Mouse (Mus musculus): Measurements from ENCODE around the gene Slc11a1. TPM values are rescaled to one million over a fixed set of nuclear protein-coding genes. Genes with fewer than 3 reads are reported as not detected.
"Not testable (repeated sequence)": the region's sequence is repeated elsewhere in the genome, so short reads cannot be mapped to it uniquely, and the experiment has no call there.

The Slc11a1 gene
- polyA plus RNA-seq, 1 experiment from 2014 or later = 17.9 TPM

- peaks cover 20% of the 10 kb centered on the region for H3K36me3 ChIP-seq (ENCODE audit: control insufficient read depth, insufficient read depth)
- ATAC-seq (ENCODE audit: low read depth) = no peak
- WGBS (ENCODE audit: insufficient replicate concordance) = 88% methylated on average over 9 of the region's 9 CpGs
- no peaks in the 10 kb centered on the region for H3K27me3 ChIP-seq (ENCODE audit: control insufficient read depth, insufficient read depth, low read depth, low read length)
- H3K9ac ChIP-seq (ENCODE audit: low read depth, low read length) = peak overlapping the region; percentile 98; the same call in 1 of the 2 replicates
- H3K27ac ChIP-seq (ENCODE audit: low read length) = no peak overlapping the region
- H3K4me1 ChIP-seq (ENCODE audit: control insufficient read depth, low read depth, low read length) = peaks cover 62% of the 10 kb centered on the region
- H3K4me3 ChIP-seq (ENCODE audit: low read depth, low read length) = peak overlapping the region; percentile 94
- no peaks in the 10 kb centered on the region for H3K9me3 ChIP-seq (replicated peaks; ENCODE audit: control insufficient read depth, low read length)
- peak overlapping the region; percentile 99 for H3K4me2 ChIP-seq (ENCODE audit: low read depth, low read length)
Measured at GRCm38 (mm10) chr1:74393697-74394096, 18.7 kb downstream of the Slc11a1 start.

GRCm38 (mm10) chr1:74394311-74394710 lies 19.3 kb downstream of the Slc11a1 start:
- no peaks in the 10 kb centered on the region for H3K9me3 ChIP-seq (replicated peaks; ENCODE audit: control insufficient read depth, low read length)
- H3K27ac ChIP-seq (ENCODE audit: low read length) = no peak overlapping the region
- peaks cover 20% of the 10 kb centered on the region for H3K36me3 ChIP-seq (ENCODE audit: control insufficient read depth, insufficient read depth)
- no peak overlapping the region for H3K4me2 ChIP-seq (ENCODE audit: low read depth, low read length)
- H3K9ac ChIP-seq (ENCODE audit: low read depth, low read length) = no peak overlapping the region
- ATAC-seq (ENCODE audit: low read depth) = no peak
- WGBS (ENCODE audit: insufficient replicate concordance) = 80% methylated on average over 9 of the region's 9 CpGs
- peaks cover 59% of the 10 kb centered on the region for H3K4me1 ChIP-seq (ENCODE audit: control insufficient read depth, low read depth, low read length)
- H3K4me3 ChIP-seq (ENCODE audit: low read depth, low read length) = no peak overlapping the region
- H3K27me3 ChIP-seq (ENCODE audit: control insufficient read depth, insufficient read depth, low read depth, low read length) = no peaks in the 10 kb centered on the region

GRCm38 (mm10) chr1:74394858-74395257 lies 19.9 kb downstream of the Slc11a1 start:
- Histone ChIP-seq H3K4me3 (ENCODE audit: low read depth, low read length) (no peak overlapping the region), H3K9me3 (replicated peaks; ENCODE audit: control insufficient read depth, low read length) (no peaks in the 10 kb centered on the region), H3K9ac (ENCODE audit: low read depth, low read length) (no peak overlapping the region), H3K4me1 (ENCODE audit: control insufficient read depth, low read depth, low read length) (peaks cover 54% of the 10 kb centered on the region), H3K27ac (ENCODE audit: low read length) (peak overlapping the region; percentile 69; the same call in 1 of the 2 replicates), H3K27me3 (ENCODE audit: control insufficient read depth, insufficient read depth, low read depth, low read length) (no peaks in the 10 kb centered on the region), H3K36me3 (ENCODE audit: control insufficient read depth, insufficient read depth) (peaks cover 20% of the 10 kb centered on the region), H3K4me2 (ENCODE audit: low read depth, low read length) (no peak overlapping the region)
- no peak for ATAC-seq (ENCODE audit: low read depth)
- 88% methylated on average over 15 of the region's 15 CpGs for WGBS (ENCODE audit: insufficient replicate concordance)

GRCm38 (mm10) chr1:74395290-74395689 lies 20.3 kb downstream of the Slc11a1 start:
- no peak overlapping the region for H3K4me3 ChIP-seq (ENCODE audit: low read depth, low read length)
- no peak for ATAC-seq (ENCODE audit: low read depth)
- H3K4me1 ChIP-seq (ENCODE audit: control insufficient read depth, low read depth, low read length) = peaks cover 49% of the 10 kb centered on the region
- H3K27me3 ChIP-seq (ENCODE audit: control insufficient read depth, insufficient read depth, low read depth, low read length) = no peaks in the 10 kb centered on the region
- no peak overlapping the region for H3K9ac ChIP-seq (ENCODE audit: low read depth, low read length)
- WGBS (ENCODE audit: insufficient replicate concordance) = 87% methylated on average over 13 of the region's 13 CpGs
- peak overlapping the region; percentile 69 for H3K27ac ChIP-seq (ENCODE audit: low read length)
- peaks cover 20% of the 10 kb centered on the region for H3K36me3 ChIP-seq (ENCODE audit: control insufficient read depth, insufficient read depth)
- no peak overlapping the region for H3K4me2 ChIP-seq (ENCODE audit: low read depth, low read length)
- no peaks in the 10 kb centered on the region for H3K9me3 ChIP-seq (replicated peaks; ENCODE audit: control insufficient read depth, low read length)

- not testable (repeated sequence) for ATAC-seq (ENCODE audit: low read depth); H3K9me3 ChIP-seq (replicated peaks; ENCODE audit: control insufficient read depth, low read length); H3K27me3 ChIP-seq (ENCODE audit: control insufficient read depth, insufficient read depth, low read depth, low read length)
- Histone ChIP-seq H3K9ac (ENCODE audit: low read depth, low read length) (peak overlapping the region; percentile 77), H3K4me1 (ENCODE audit: control insufficient read depth, low read depth, low read length) (peaks cover 54% of the 10 kb centered on the region), H3K4me2 (ENCODE audit: low read depth, low read length) (peak overlapping the region; percentile 98), H3K27ac (ENCODE audit: low read length) (peak overlapping the region; percentile 82), H3K36me3 (ENCODE audit: control insufficient read depth, insufficient read depth) (peaks cover 20% of the 10 kb centered on the region), H3K4me3 (ENCODE audit: low read depth, low read length) (peak overlapping the region; percentile 67)
- WGBS (ENCODE audit: insufficient replicate concordance) = 4% methylated on average over 11 of the region's 12 CpGs
Measured at GRCm38 (mm10) chr1:74396456-74397222, 21.6 kb downstream of the Slc11a1 start.

GRCm38 (mm10) chr1:74397268-74397918 lies 22.4 kb downstream of the Slc11a1 start:
- Histone ChIP-seq H3K9ac (ENCODE audit: low read depth, low read length) (peak overlapping the region; percentile 77), H3K36me3 (ENCODE audit: control insufficient read depth, insufficient read depth) (peaks cover 20% of the 10 kb centered on the region), H3K4me1 (ENCODE audit: control insufficient read depth, low read depth, low read length) (peaks cover 58% of the 10 kb centered on the region), H3K27ac (ENCODE audit: low read length) (peak overlapping the region; percentile 95), H3K27me3 (ENCODE audit: control insufficient read depth, insufficient read depth, low read depth, low read length) (no peaks in the 10 kb centered on the region), H3K4me2 (ENCODE audit: low read depth, low read length) (peak overlapping the region; percentile 98), H3K9me3 (replicated peaks; ENCODE audit: control insufficient read depth, low read length) (no peaks in the 10 kb centered on the region), H3K4me3 (ENCODE audit: low read depth, low read length) (peak overlapping the region; percentile 67)
- under 1% methylated on average over 41 of the region's 41 CpGs for WGBS (ENCODE audit: insufficient replicate concordance)
- ATAC-seq (ENCODE audit: low read depth) = peak; percentile 91

GRCm38 (mm10) chr1:74397919-74398451 lies 23.0 kb downstream of the Slc11a1 start:
- Histone ChIP-seq H3K4me2 (ENCODE audit: low read depth, low read length) (peak overlapping the region; percentile 98), H3K4me3 (ENCODE audit: low read depth, low read length) (peak overlapping the region; percentile 67), H3K9me3 (replicated peaks; ENCODE audit: control insufficient read depth, low read length) (no peaks in the 10 kb centered on the region), H3K36me3 (ENCODE audit: control insufficient read depth, insufficient read depth) (peaks cover 20% of the 10 kb centered on the region), H3K9ac (ENCODE audit: low read depth, low read length) (peak overlapping the region; percentile 77), H3K27me3 (ENCODE audit: control insufficient read depth, insufficient read depth, low read depth, low read length) (no peaks in the 10 kb centered on the region), H3K4me1 (ENCODE audit: control insufficient read depth, low read depth, low read length) (peaks cover 52% of the 10 kb centered on the region), H3K27ac (ENCODE audit: low read length) (peak overlapping the region; percentile 95)
- WGBS (ENCODE audit: insufficient replicate concordance) = 3% methylated on average over 11 of the region's 11 CpGs
- ATAC-seq (ENCODE audit: low read depth) = peak; percentile 3; the same call in 1 of the 2 replicates

GRCm38 (mm10) chr1:74400531-74400930 lies 25.5 kb downstream of the Slc11a1 start:
- Histone ChIP-seq H3K9me3 (replicated peaks; ENCODE audit: control insufficient read depth, low read length) (no peaks in the 10 kb centered on the region), H3K4me3 (ENCODE audit: low read depth, low read length) (no peak overlapping the region), H3K27me3 (ENCODE audit: control insufficient read depth, insufficient read depth, low read depth, low read length) (no peaks in the 10 kb centered on the region), H3K9ac (ENCODE audit: low read depth, low read length) (0 out of 2 replicates have a peak overlapping the region, but pooled peaks have one; percentile 30), H3K4me1 (ENCODE audit: control insufficient read depth, low read depth, low read length) (peaks cover 32% of the 10 kb centered on the region), H3K4me2 (ENCODE audit: low read depth, low read length) (peak overlapping the region; percentile 61), H3K36me3 (ENCODE audit: control insufficient read depth, insufficient read depth) (no peaks in the 10 kb centered on the region), H3K27ac (ENCODE audit: low read length) (peak overlapping the region; percentile 56)
- ATAC-seq (ENCODE audit: low read depth) = no peak
- WGBS (ENCODE audit: insufficient replicate concordance) = 51% methylated on average over 3 of the region's 3 CpGs
